Mouse (Mus musculus) heart, adult 2 months (tissue): Measurements from ENCODE around the gene Irf6.

Source experiments
- CTCF ChIP-seq: fragments of 200-600 bp; IDR thresholded peaks from 2 replicates; pipeline ENCODE4 v1.8.1; 2022; ENCODE audit warnings: antibody characterized with exemption, mild to moderate bottlenecking, moderate library complexity
- EP300 ChIP-seq: fragments of 200-500 bp; IDR thresholded peaks from 2 replicates; pipeline ENCODE4 v1.6.1; 2011; ENCODE audit warnings: low read depth, low read length, control low read depth; ENCODE audit not compliant: insufficient read depth

GRCm38 (mm10) chr1:193145101-193145500, 7.8 kb upstream of the Irf6 start:
- TF ChIP-seq EP300 (no peak), CTCF (no peak)
